Mouse (Mus musculus): ENCODE data around the gene Tcf20. TPM values are rescaled to one million over a fixed set of nuclear protein-coding genes. Genes with fewer than 3 reads are reported as not detected.

The Tcf20 gene
- total RNA-seq, 4 experiments from 2014 or later, result 229 to 258 (median 236) TPM

- peak in 1 of 2 experiments; percentile 62 for DNase-seq (ENCODE audit: low spot score in 2 of 2)
Observed at GRCm38 (mm10) chr15:82995239-82995638, 7.6 kb upstream of the Tcf20 start.

GRCm38 (mm10) chr15:82992911-82993310 is 5.2 kb upstream of the Tcf20 start:
- DNase-seq (ENCODE audit: low spot score in 2 of 2), result no peak

GRCm38 (mm10) chr15:82992079-82992783 is 4.6 kb upstream of the Tcf20 start:
- no peak for DNase-seq (ENCODE audit: low spot score in 2 of 2)

- no peak for DNase-seq (ENCODE audit: low spot score in 2 of 2)
Observed at GRCm38 (mm10) chr15:82989190-82989704, 1.6 kb upstream of the Tcf20 start.

- no peak for DNase-seq (ENCODE audit: low spot score in 2 of 2)
Observed at GRCm38 (mm10) chr15:82987014-82987731, 499 bp downstream of the Tcf20 start.

GRCm38 (mm10) chr15:82984574-82984973 is 3.1 kb downstream of the Tcf20 start:
- DNase-seq (ENCODE audit: low spot score in 2 of 2), result no peak

GRCm38 (mm10) chr15:82984097-82984496 is 3.6 kb downstream of the Tcf20 start:
- no peak for DNase-seq (ENCODE audit: low spot score in 2 of 2)

- no peak for DNase-seq (ENCODE audit: low spot score in 2 of 2)
Observed at GRCm38 (mm10) chr15:82983416-82984026, 4.2 kb downstream of the Tcf20 start.

GRCm38 (mm10) chr15:82982724-82983415 is 4.8 kb downstream of the Tcf20 start:
- DNase-seq (ENCODE audit: low spot score in 2 of 2), result no peak

- no peak for DNase-seq (ENCODE audit: low spot score in 2 of 2)
Observed at GRCm38 (mm10) chr15:82981676-82982520, 5.8 kb downstream of the Tcf20 start.

GRCm38 (mm10) chr15:82979531-82979930 is 8.1 kb downstream of the Tcf20 start:
- no peak for DNase-seq (ENCODE audit: low spot score in 2 of 2)

GRCm38 (mm10) chr15:82974471-82974870 is 13.2 kb downstream of the Tcf20 start:
- no peak for DNase-seq (ENCODE audit: low spot score in 2 of 2)

GRCm38 (mm10) chr15:82969206-82969721 is 18.4 kb downstream of the Tcf20 start:
- no peak for DNase-seq (ENCODE audit: low spot score in 2 of 2)

GRCm38 (mm10) chr15:82968449-82968848 is 19.2 kb downstream of the Tcf20 start:
- peak in 1 of 2 experiments; percentile 57 for DNase-seq (ENCODE audit: low spot score in 2 of 2)

- DNase-seq (ENCODE audit: low spot score in 2 of 2), result no peak
Observed at GRCm38 (mm10) chr15:82967947-82968346, 19.7 kb downstream of the Tcf20 start.

GRCm38 (mm10) chr15:82964266-82964825 is 23.3 kb downstream of the Tcf20 start:
- no peak for DNase-seq (ENCODE audit: low spot score in 2 of 2)

- no peak for DNase-seq (ENCODE audit: low spot score in 2 of 2)
Observed at GRCm38 (mm10) chr15:82963556-82964156, 24.0 kb downstream of the Tcf20 start.

- DNase-seq (ENCODE audit: low spot score in 2 of 2), result no peak
Observed at GRCm38 (mm10) chr15:82963090-82963489, 24.6 kb downstream of the Tcf20 start.

- DNase-seq (ENCODE audit: low spot score in 2 of 2), result no peak
Observed at GRCm38 (mm10) chr15:82962536-82962935, 25.1 kb downstream of the Tcf20 start.
